Mouse (Mus musculus) kidney, adult 9 months (tissue): Measurements from ENCODE around the gene Col5a1.

Experiments used
- DNase-seq: peaks from one replicate; pipeline ENCODE4 v3.0.0; 2022

Gene Col5a1

DNA sequence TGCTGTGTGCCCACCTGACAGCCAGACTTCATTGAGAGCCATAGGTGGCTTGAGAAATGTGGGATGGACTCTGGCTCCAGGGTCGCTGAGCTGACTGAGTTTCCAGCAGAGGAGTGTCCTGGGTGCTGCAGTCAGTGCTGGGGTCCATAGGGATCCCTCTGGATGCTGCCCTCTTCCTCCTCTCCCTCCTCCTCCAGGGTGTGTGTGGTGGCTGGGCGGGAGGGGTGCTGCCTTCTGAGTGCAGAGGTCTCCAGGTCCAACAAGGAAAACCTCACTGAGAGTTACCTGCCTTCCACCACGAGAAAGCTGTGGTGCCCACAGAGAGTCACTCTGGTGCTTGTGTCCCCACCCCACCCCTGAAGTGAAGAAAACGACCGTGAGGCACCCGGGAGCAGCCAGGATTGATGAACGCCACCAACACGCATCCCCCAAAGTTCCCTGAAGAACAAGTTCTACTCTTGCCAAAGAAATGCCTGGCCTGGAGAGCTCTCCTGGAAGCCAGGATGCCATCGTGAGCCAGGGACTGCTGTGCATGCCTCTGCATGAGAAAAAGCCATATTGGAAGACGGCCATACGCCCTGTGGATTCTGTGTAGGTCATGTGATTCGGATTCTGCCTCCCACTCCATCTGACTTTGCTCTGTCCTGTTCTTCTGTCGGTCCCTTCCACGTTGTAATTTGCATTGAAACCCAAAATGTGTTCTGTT lies 152.3 kb downstream of the Col5a1 start:
- DNase-seq: peak; percentile 40

DNA sequence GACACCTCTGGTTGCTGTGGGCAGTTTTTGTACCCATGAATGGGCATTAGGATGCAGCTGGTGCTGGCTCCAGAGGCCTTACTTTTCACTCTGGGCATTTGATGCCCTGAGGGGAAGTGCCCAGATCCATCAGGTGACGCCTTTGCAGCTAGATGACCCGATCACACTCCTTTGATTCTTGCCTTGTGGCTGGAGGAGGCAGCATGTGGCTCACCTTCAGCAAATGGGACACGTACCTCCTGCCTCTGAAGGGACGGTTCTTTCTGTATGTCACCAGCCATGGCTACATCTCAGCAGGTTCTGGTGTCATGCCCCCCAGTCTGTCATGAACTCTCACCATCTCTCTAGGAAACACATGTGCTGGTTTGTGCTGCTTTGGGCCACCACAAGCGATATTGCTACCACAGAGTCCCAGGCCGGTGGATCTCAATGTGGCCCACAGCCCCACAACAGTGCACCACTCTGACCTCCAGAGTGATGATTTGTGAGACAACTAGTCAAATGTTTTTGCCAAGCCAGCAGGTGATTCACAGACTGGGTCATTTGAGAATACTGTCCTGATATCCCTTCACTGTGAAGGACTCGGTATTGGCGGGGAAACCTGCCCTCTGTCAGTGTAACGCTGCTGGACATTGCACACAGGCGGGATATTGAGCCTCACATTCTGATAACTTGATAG lies 153.6 kb downstream of the Col5a1 start:
- DNase-seq: no peak

DNA sequence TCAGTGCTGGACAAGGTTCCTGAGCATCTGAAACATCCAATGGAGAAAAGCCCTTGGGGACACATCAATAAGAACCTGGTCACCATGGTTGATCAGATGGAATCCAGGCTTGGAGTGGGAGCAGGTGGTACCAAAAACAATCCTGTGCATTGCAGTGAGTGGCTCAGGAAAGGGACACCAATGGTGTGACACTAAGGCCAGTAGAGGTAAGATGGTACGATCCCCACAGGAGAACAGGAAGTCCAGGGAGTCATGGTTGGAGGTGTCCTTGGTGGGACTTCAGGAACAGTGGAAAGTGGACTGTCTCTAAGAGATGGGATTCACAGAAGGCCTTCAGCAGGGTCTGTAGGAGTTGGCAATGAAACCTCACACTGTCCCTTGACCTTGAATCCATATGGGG lies 154.2 kb downstream of the Col5a1 start:
- no peak for DNase-seq

DNA sequence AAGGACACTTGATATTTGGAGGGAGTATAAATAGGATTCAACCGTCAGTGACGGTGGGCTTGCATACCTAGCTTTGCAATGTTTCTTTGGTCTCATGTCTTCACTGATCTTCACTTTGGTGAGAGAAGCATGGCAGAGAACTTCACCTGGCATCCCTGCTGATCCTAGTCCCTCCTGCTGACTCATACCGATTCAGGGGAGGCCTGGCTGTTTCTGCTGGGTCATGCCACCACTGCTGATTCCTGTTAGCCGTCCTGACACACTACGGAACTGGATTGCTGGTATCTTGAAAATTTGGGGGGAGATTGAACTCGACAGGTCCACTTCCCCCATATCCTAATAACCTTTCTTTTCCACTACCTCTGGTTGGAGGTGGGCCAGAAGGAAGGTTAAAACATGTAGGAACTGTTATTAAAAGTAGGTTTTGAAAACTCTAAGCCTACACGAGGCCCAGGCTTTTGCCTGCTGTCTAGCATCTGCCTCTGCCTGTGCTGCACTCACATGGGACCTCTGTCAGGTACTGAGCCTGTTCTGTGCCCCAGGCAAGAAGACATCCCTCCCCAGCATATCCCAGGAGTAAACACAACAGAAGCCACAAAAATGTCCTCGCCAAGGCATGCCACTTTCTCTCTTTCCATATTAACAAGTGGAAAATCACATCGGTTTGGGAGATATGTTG lies 158.8 kb downstream of the Col5a1 start:
- no peak for DNase-seq

DNA sequence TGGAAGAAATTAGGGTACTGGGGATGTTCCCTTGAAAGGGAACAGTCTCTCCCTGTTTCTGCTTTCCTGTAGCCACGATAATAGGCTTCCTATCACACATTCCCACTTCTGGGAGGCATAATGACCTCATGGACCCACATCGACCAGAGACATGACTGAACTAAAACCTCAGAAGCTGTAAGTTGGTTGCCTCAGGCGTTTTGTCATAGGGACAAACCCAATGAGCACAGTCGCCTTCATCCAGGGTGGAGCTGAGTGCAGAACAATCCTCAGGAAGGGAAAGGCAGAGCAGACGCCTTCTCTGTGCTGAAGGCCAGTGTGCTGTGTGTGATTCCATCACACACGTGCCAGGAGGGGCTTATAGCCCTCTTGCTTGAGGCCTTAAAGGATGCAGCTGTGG lies 160.1 kb downstream of the Col5a1 start:
- DNase-seq: no peak

DNA sequence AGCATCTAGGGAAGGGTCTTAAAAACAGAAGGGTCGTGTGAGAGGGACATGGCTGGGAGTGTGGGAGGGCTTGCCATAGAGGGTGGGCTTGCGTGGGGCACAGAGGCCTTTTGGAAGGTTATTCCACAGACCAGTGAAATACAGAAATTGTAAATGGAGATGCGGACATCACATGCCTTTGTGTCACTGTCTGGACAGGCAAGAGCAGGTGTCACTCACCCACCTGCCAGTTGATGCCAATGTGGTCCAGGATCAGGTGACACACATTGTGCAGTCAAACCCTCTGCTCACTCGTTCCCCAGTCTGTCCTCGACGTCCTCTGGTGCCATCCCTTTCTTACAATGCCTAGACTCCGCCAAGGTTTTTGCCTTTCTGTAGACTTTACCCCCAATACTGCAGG lies 160.9 kb downstream of the Col5a1 start:
- DNase-seq: no peak

DNA sequence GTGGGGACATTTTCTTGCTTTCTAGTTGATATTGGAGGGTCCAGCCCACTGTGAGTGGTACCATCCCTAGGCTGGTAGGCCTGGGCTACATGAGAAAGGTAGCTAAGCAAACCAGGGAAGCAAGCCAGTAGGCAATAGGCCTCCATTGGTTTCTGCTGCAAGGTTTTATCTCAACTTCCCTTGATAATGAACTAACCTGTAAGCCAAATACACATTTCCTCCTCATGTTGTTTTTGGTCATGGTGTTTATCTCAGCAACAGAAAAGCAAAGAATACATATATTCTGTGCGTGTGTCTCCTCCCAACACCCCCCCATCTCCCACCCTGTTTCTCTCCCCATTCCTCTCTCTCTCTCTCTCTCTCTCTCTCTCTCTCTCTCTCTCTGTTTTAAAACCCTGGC lies 173.7 kb downstream of the Col5a1 start:
- DNase-seq: no peak

DNA sequence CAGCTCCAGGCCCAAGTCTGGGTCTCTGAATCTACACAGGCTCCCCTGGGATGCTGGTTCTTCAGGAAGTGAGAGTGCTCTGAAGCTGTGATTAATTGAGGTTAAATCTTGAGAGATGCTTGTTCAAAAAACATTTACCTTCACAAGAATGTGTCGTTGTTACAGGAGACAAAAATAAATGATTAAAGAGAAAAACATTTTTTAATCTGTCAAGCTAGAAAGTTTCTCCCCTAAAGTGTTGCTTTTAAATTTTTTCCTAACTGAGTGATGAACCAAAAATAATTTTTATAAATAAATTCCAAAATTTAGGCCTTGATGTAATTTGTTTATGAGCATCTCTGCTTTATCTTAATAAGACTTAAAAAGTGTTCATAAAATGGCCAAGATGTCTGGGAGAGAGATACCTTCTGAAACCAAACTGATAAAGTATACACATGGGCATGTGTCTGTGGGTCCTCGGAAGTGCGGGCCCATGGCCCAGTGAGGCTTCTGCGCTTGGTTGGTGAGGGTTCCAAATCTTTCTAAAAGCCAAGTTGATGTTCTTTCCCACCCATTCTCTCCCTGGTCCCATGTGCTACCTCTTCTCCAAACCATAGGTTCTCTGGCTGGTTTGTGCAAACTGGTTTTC lies 177.6 kb downstream of the Col5a1 start:
- DNase-seq: no peak

DNA sequence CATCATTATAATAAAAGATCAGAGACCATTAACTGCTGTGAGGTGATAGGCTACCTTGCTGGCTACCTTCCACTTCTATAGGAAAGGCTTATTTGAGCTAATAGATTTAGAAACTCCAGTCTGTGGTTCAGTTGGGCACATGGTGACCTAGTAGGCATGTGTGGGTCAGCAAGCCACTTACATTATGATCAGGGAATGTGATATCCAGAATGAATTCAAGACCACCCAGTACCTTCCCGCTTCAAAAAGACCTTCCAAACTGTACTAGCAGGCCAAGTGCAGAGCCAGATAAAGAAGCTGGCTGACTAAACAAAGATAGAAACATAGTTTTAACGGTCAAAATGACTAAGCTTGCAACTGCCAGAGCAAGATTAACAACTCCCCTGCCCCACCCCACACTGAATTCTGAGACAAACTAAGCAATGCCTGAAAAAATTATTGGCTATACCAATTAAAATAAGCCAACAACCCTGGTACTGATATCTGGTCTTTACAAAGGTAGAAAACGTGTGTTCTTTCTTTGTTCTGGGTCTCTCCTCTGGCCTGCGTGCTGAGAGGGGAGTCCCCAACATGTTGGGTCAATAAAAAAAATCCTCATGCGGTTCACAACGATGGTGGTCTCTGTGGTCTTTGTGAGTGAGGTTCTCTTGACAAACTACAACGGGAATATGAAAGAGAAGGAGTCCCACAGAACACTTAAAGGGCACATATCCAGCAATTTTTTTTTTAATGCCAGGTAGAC lies 178.3 kb downstream of the Col5a1 start:
- no peak for DNase-seq

DNA sequence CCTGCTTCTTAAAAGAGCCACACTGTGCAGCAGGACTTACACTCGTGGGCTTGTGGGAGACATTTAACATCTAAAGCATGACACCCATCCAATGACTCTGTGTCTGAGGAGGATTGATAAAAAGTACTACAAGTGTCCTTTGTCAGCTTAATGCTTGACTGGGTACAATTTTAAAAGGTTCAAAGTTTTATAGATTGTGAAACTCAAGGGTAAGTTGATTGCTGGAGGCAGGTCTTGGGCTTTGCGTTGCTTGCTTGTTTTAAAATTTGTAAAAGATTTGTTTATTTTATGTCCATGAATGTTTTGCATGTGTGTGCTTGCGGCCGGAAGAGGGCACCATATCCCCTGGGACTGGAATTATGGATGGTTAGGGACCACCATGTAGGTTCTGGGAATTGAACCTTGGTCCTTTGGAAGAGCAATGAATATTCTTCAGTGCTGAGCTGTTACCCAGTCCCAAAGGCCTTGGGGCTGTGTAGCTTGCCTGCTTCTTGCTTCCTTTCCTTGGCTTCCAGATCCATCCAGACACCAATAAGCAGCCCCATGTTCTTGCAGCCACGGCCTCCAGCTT lies 178.9 kb downstream of the Col5a1 start:
- DNase-seq: no peak

DNA sequence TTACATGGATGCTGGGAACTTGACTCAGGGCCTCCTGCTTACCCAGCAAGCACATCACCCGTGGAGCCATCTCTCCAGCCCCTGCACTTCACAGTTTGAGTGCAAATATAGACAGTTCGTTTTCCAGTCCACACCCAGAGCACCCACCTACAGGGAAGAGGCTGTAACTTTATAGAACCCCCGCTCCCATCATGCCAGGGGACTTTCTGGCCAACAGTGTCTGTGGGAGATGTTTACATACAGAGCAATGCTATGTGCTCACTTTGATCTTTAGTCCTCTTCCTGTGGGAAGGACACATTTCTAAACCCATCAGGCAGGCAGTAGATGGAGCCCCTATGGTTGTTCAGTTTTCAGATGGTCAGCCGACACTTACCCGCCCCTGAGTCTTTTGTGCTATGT lies 180.5 kb downstream of the Col5a1 start:
- DNase-seq: no peak

DNA sequence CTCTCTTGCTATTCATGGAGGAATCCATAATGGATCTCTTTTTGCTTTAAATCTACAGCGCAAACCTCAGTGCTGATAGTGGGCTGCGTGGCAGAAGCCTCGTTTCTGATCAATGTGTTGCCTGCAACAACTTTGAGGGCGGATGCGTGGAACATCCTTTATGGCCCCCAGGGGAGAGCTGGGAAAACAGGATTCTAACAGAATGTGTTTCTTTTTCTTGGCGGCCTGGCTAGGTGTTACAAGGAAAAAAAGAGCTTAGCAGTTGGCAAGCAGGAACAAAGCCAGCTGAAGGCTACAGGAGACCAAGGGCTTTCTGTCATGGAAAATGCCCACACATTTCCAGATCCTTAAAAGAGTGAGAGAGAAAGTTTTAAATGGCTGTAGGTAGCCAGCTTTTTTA lies 180.9 kb downstream of the Col5a1 start:
- no peak for DNase-seq

DNA sequence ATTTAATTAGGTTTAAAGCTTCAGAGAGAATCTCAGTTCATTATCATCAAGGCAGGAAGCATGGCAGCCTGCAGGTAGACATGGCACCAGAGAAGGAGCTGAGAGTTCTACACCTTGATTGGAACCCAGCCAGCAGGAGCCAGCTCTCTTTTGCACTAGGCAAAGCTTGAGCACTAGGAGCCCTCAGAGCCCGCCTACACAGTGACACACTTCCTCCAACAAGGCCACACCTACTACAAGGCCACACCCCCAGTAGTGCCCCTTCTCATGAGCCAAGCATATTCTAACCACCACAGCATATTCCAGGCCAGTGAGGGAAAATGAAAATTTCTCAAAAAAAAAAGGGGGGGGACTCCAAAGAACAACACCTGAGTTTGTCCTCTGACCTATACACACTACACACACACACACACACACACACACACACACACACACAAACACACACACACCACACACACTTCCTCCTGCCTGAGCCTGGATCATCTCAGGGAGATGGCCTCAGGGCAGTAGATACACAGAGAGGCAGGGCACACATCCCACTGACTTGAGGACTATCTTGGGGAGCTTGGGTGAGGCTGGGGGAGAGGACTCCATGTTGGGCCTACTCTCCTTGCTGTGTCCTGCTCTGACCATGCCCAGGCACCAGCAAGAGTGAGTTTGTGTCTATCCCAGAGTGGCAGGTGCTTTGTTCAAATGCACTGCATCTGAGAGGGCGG lies 181.8 kb downstream of the Col5a1 start:
- DNase-seq: no peak

DNA sequence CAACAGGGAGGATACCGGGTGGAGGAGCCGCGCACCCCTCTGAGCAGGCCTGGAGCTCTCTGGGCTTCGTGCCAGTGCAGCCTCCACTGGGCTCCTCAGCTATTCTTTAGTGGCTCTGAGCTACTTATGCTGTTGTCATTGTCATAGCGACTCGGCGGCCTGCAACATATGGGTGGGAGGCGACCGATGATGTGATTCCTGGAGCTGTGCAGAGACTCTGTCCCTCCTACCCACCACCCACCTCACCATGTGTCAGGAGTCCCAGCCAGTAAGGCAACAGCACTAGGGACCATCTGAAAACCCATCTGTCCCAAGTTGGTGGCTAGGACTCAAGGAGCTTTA lies 182.3 kb downstream of the Col5a1 start:
- no peak for DNase-seq

DNA sequence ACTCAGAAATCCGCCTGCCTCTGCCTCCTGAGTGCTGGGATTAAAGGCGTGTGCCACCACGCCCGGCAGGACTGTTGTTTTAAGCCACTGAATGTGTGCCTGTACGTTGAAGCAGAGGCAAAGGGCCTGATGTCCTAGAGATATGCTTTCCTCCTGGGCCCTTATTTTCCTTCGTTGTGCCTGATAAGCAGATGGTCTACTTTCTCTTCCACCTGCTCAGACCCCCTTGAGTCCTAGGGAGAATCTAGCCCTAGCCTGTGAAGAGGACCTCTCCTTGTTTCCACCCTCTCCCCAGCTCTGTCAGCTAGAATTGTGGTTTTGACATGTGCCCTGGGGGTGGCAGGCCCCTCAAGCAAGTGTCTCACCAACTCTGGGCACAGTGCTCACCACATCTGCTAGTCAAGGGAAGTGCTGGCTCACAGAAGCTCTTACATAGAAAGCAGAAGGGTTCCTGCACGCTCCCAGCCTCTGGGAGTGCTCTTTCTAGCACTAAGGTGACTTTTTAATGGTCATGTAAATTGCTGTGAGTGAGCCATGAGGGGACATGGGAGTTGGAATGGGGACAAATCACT lies 189.5 kb downstream of the Col5a1 start:
- DNase-seq: no peak

DNA sequence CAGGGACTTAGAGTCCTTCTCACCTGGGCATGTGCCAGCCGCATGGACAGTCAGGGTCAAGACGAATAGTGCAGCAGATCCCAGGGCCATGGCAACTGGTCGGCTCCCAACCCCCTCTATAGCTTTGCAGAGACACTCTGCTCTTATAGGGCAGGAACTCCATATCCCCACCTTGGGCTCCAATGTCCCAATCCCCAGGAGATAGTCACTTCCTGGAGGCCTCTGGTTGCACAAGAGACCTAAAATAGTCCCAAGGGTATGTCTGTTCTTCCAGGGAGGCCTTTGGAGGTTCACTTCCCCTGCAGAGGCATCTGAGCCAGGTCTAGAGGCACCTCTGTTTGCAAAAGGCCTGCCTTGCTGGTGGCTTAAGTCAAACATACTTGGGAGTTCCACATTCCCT lies 198.5 kb downstream of the Col5a1 start, which contains the start of gene Fcnb:
TSS of gene Fcnb (minus strand) at position 118 of the 400 bp plus-strand sequence.
- no peak for DNase-seq

DNA sequence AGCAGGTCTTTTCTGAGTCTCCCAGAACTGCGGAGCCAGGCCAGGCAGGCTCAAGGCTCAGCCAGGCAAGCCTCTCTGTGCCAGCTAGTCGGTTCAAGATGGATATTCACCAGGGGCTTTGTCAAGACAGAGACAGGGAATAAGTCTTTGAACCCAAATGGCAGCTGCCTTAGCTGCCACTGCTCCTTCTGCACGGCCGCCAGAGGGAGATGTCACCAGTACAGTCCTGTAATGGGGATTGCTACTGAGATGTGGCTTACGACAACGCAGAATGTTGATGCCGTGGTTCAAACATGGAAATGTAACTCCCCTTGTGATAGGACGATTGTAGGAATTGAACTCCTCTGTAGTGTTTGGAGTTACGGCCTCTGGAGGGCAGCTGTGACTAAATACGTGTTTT lies 199.9 kb downstream of the Col5a1 start:
- DNase-seq: no peak

DNA sequence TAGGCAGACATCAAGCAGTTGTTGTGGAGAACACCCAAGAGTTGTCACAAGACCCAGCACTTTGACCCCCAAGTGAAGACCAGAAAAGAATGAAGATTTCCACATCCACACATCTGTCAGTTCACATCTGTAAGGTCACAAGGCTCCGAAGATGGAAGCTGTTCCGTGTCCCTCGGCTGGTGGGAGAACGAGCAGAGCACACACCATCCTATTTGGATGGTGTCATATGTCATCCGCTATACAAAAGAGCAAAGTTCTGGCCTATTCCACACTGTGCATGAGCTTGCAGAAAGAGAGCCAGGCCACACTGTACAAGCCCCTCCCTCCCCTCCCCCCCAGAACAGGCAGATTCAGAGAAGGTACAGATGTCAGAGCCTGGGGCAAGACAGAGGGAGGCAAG lies 202.9 kb downstream of the Col5a1 start:
- DNase-seq: no peak
